Mouse (Mus musculus) ES-E14 (cell line): ENCODE measurements at regions not wholly inside any gene's neighbourhood (a gene's known extent, or its start where the extent isn't known, plus 50 kb on each side); places are given as distances from the start of the nearest gene placed in this dataset.

Experiments used
- CHD2 ChIP-seq: IDR thresholded peaks from 2 replicates; pipeline ENCODE4 v1.6.1; 2014; ENCODE audit warnings: mild to moderate bottlenecking, low read depth, low read length, inconsistent platforms
- HCFC1 ChIP-seq: IDR thresholded peaks from 2 replicates; pipeline ENCODE4 v1.6.1; 2012; ENCODE audit warnings: low read length, inconsistent platforms, borderline replicate concordance; ENCODE audit not compliant: insufficient read depth

DNA sequence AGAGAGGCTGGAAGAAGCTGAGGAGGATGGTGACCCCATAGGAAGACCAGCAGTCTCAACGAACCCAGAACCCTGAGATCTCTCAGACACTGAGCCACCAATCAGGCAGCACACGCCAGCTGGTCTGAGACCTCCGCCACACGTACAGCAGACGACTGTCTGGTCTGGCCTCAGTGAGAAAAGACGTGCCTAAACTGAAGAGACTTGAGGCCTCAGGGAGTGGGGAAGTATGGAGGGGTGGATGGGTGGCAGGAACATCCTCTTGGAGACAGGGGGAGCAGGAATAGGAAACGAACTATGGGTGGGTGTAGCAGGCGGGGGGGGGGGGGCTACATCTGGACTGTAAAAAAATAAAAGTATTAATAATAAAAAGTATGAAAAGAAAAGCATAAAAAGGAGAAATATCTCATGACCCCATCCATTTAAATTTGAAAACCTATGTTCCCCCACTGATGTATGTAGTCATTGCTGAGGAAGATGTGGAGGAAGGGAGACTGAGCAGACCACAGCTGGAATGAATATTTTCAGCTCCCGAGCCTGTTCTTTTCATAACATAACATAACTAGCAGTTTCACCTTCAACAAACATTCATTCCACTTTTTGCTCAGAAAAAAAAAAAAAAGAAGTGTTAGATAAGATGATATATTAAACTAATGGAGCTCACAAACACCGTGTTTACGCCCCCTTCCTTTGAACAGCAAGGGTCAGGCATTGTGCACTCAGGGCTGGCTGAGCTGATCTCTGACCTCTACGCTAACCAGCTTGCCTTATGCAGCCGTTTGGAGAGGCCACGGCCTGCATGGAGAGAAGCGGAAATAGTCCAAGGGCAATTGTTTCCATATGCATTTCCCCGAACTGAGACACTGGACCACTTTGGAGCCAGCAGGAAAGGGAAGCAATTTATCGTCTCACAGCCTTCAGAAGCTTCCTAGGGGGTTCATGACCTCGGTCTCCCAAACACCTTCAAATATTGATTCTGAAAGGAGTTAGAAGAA lies 310.7 kb downstream of the Prr30 start:
- no peak for TF ChIP-seq HCFC1
- TF ChIP-seq CHD2, result no peak
